Comparison of ENCODE assay signal across 9 mouse cellular contexts in genomic region chr10:67871811-67872210, GRCm38 (mm10). TPM values are rescaled to one million over a fixed set of nuclear protein-coding genes. Genes with fewer than 3 reads are reported as not detected.
DNase-seq lines count a peak whose midpoint lies in the region; ATAC-seq and TF ChIP-seq lines count a peak whose summit lies in the region.
"Had no signal": no experiment of that assay in that cellular context is flagged by ENCODE, and none has a peak within 500 bp of the region (broad histone marks: within the 10 kb centered on the region; RNA-seq: fewer than 3 reads in every experiment).

No protein-coding gene starts in this region.

- no peaks in the 10 kb centered on the region for H3K9me3 ChIP-seq in midbrain, embryonic 10.5 days (replicated peaks)
- H3K9me3 ChIP-seq in midbrain, embryonic 16.5 days (replicated peaks; ENCODE audit: control insufficient read depth, low read length, poor library complexity, severe bottlenecking): no peaks in the 10 kb centered on the region
- H3K9me3 ChIP-seq in forebrain, embryonic 11.5 days (ENCODE audit: control insufficient read depth, low read length): no peaks in the 10 kb centered on the region
- H3K9me3 ChIP-seq in hindbrain, embryonic 16.5 days (ENCODE audit: control insufficient read depth, low read length): no peaks in the 10 kb centered on the region
- H3K9me3 ChIP-seq: megakaryocyte, embryonic 14.5 days had no signal

- WGBS in midbrain, embryonic 10.5 days: 21% methylated on average over 2 of the region's 2 CpGs
- WGBS in midbrain, embryonic 16.5 days: 12% methylated on average over 2 of the region's 2 CpGs
- 17% methylated on average over 2 of the region's 2 CpGs for WGBS in bone marrow, adult 2 months
- WGBS in forebrain, embryonic 11.5 days: 18% methylated on average over 2 of the region's 2 CpGs
- WGBS in hindbrain, embryonic 16.5 days: 20% methylated on average over 2 of the region's 2 CpGs

- TF ChIP-seq CTCF in bone marrow, adult 2 months (IDR thresholded peaks at IDR 0.05; ENCODE audit: control insufficient read depth, insufficient read depth, low read length): peak; percentile 89

- peak; percentile 57 for DNase-seq in midbrain, embryonic 10.5 days (ENCODE audit: low spot score)
- peak; percentile 78 for DNase-seq in forebrain, embryonic 11.5 days (ENCODE audit: low spot score)
- peak; percentile 78 to 80 for DNase-seq in left cerebral cortex, postnatal 25 days (ENCODE audit: low spot score in 2 of 2)
- DNase-seq in natural killer cell, adult 2 months (ENCODE audit: low spot score in 2 of 2): peak; percentile 11 to 59
- peak; percentile 16 to 37 for DNase-seq in thymus, adult 18-20 months

- H3K4me2 ChIP-seq in midbrain, embryonic 16.5 days (ENCODE audit: low read length): no peak overlapping the region
- H3K4me2 ChIP-seq in forebrain, embryonic 11.5 days (ENCODE audit: low read depth, low read length, severe bottlenecking): no peak overlapping the region
- H3K4me2 ChIP-seq in hindbrain, embryonic 16.5 days (ENCODE audit: low read length): no peak overlapping the region

- H3K9ac ChIP-seq in midbrain, embryonic 16.5 days (ENCODE audit: low read depth, low read length): no peak overlapping the region
- H3K9ac ChIP-seq in forebrain, embryonic 11.5 days (ENCODE audit: low read length): no peak overlapping the region
- H3K9ac ChIP-seq in hindbrain, embryonic 16.5 days (ENCODE audit: low read depth, low read length): no peak overlapping the region

- H3K27me3 ChIP-seq in midbrain, embryonic 10.5 days (ENCODE audit: low read depth, poor library complexity, severe bottlenecking): peaks cover 9% of the 10 kb centered on the region
- H3K27me3 ChIP-seq in midbrain, embryonic 16.5 days (ENCODE audit: control insufficient read depth, insufficient read depth, low read depth, low read length): no peaks in the 10 kb centered on the region
- no peaks in the 10 kb centered on the region for H3K27me3 ChIP-seq in forebrain, embryonic 11.5 days (ENCODE audit: control insufficient read depth, insufficient read depth, low read length)
- no peaks in the 10 kb centered on the region for H3K27me3 ChIP-seq in hindbrain, embryonic 16.5 days (replicated peaks; ENCODE audit: control insufficient read depth, insufficient read depth, low read length)
- H3K27me3 ChIP-seq: megakaryocyte, embryonic 14.5 days had no signal

- no peak for ATAC-seq in midbrain, embryonic 16.5 days
- peak; percentile 69 for ATAC-seq in forebrain, embryonic 11.5 days (replicated peaks; ENCODE audit: low FRiP score)
- ATAC-seq in hindbrain, embryonic 16.5 days: 0 out of 2 replicates have a peak, but pooled peaks have one; percentile 11

- H3K27ac ChIP-seq in midbrain, embryonic 10.5 days (replicated peaks): no peak overlapping the region
- H3K27ac ChIP-seq in midbrain, embryonic 16.5 days (ENCODE audit: low read length): no peak overlapping the region
- no peak overlapping the region for H3K27ac ChIP-seq in bone marrow, adult 2 months (ENCODE audit: control insufficient read depth, insufficient read depth, low read depth, low read length, poor library complexity)
- H3K27ac ChIP-seq in forebrain, embryonic 11.5 days (ENCODE audit: low read depth, low read length): no peak overlapping the region
- H3K27ac ChIP-seq in hindbrain, embryonic 16.5 days (ENCODE audit: low read depth, low read length): no peak overlapping the region

- no peak overlapping the region for H3K4me3 ChIP-seq in midbrain, embryonic 10.5 days
- H3K4me3 ChIP-seq in midbrain, embryonic 16.5 days (ENCODE audit: low read depth, low read length): no peak overlapping the region
- no peak overlapping the region for H3K4me3 ChIP-seq in bone marrow, adult 2 months (replicated peaks; ENCODE audit: control insufficient read depth, low read depth, low read length)
- H3K4me3 ChIP-seq in forebrain, embryonic 11.5 days (ENCODE audit: low read depth, low read length): no peak overlapping the region
- H3K4me3 ChIP-seq in hindbrain, embryonic 16.5 days (ENCODE audit: low read length): no peak overlapping the region
- H3K4me3 ChIP-seq: megakaryocyte, embryonic 14.5 days had no signal

- intact Hi-C loops in left cerebral cortex, postnatal 25 days (cut with DNase I): loop anchor here (2.0 to 10.0 kb wide), 2 partner anchors 113 to 413 kb away; no protein-coding TSS in a partner anchor

- H3K36me3 ChIP-seq in midbrain, embryonic 10.5 days: no peaks in the 10 kb centered on the region
- no peaks in the 10 kb centered on the region for H3K36me3 ChIP-seq in midbrain, embryonic 16.5 days (ENCODE audit: control insufficient read depth, insufficient read depth, low read length)
- no peaks in the 10 kb centered on the region for H3K36me3 ChIP-seq in forebrain, embryonic 11.5 days (ENCODE audit: control insufficient read depth, insufficient read depth, low read length)
- H3K36me3 ChIP-seq in hindbrain, embryonic 16.5 days (ENCODE audit: control insufficient read depth, insufficient read depth, low read length): no peaks in the 10 kb centered on the region

- TF ChIP-seq POLR2A in bone marrow, adult 2 months (IDR thresholded peaks at IDR 0.05; ENCODE audit: borderline replicate concordance, control insufficient read depth, low read depth, low read length): no peak

- H3K4me1 ChIP-seq in midbrain, embryonic 10.5 days: no peaks in the 10 kb centered on the region
- H3K4me1 ChIP-seq in midbrain, embryonic 16.5 days (ENCODE audit: control insufficient read depth, insufficient read depth, low read length): no peaks in the 10 kb centered on the region
- no peaks in the 10 kb centered on the region; the same call in 1 of the 2 replicates for H3K4me1 ChIP-seq in bone marrow, adult 2 months (ENCODE audit: control insufficient read depth, insufficient read depth, low read length)
- no peaks in the 10 kb centered on the region for H3K4me1 ChIP-seq in forebrain, embryonic 11.5 days (replicated peaks; ENCODE audit: control insufficient read depth, insufficient read depth, low read length)
- no peaks in the 10 kb centered on the region for H3K4me1 ChIP-seq in hindbrain, embryonic 16.5 days (ENCODE audit: control insufficient read depth, insufficient read depth, low read depth, low read length)
- H3K4me1 ChIP-seq: megakaryocyte, embryonic 14.5 days had no signal

RNA-seq across cellular contexts. Expression of gene Zfp365, which starts 40.7 kb away (rescaled TPM):
- 2.3 and 2.7 TPM in 2 replicates for polyA plus RNA-seq in midbrain, embryonic 10.5 days (2016; fragmentation: Nextera tagmentation; extraction: Ambion mirVana)
- polyA plus RNA-seq in midbrain, embryonic 16.5 days (2015; fragmentation: Nextera tagmentation; extraction: Ambion mirVana): 6.7 and 7.4 TPM in 2 replicates
- 0.57 TPM in 1 of 2 replicates, not detected in the other for polyA plus RNA-seq in bone marrow, adult 2 months (2011; ENCODE audit: insufficient read depth, insufficient read length, low replicate concordance, missing spikeins)
- 3.4 and 3.8 TPM in 2 replicates for polyA plus RNA-seq in forebrain, embryonic 11.5 days (2014; fragmentation: Nextera tagmentation; extraction: Ambion mirVana)
- 6.9 and 7.5 TPM in 2 replicates for polyA plus RNA-seq in hindbrain, embryonic 16.5 days (2015; fragmentation: Nextera tagmentation; extraction: Ambion mirVana)
- 100 to 1,000 TPM; 440 to 454 TPM for total RNA-seq in left cerebral cortex, postnatal 25 days (2021)

Comparison
In these comparisons a context has a peak if more than half of its experiments do, and no peak if none do; other contexts are left out.
1. DNase-seq: peak in every context shown above with its lines; median percentile 79 in left cerebral cortex, postnatal 25 days; 78 in forebrain, embryonic 11.5 days; 57 in midbrain, embryonic 10.5 days; 35 in natural killer cell, adult 2 months; 26 in thymus, adult 18-20 months.